Mouse (Mus musculus) E14TG2a.4 (cell line): Measurements from ENCODE around the gene Wdr18.

Source experiments
- CTCF ChIP-seq: conservative IDR thresholded peaks from 2 replicates; pipeline ENCODE4 v1.5.1; 2014; ENCODE audit warnings: low read length
- NANOG ChIP-seq: IDR thresholded peaks from 2 replicates; pipeline ENCODE4 v1.6.1; 2014; ENCODE audit warnings: borderline replicate concordance, low read length, mixed read lengths
- POU5F1 ChIP-seq: IDR thresholded peaks from 2 replicates; pipeline ENCODE4 v1.6.1; 2014; ENCODE audit warnings: low read length, borderline replicate concordance

GRCm38 (mm10) chr10:79955691-79956090 is 4.3 kb upstream of the Wdr18 start:
- no peak for TF ChIP-seq NANOG
- no peak for TF ChIP-seq CTCF
- no peak for TF ChIP-seq POU5F1
